Mouse (Mus musculus) midbrain, embryonic 15.5 days (tissue): ENCODE measurements around the gene Dcun1d4. TPM values are rescaled to one million over a fixed set of nuclear protein-coding genes. Genes with fewer than 3 reads are reported as not detected.

Experiments used
- ATAC-seq: fragments of 200-750 bp; cut with Nextera tagmentation; replicated peaks from 2 replicates; pipeline ENCODE4 v1.8.0; 2017; ENCODE audit warnings: moderate TSS enrichment
- H3K27ac ChIP-seq: fragments of 300-500 bp; sonication (generic); 2 replicates; pipeline ENCODE4 v1.5.1; 2015; ENCODE audit warnings: mild to moderate bottlenecking, inconsistent platforms
- H3K27me3 ChIP-seq: fragments of 300-500 bp; sonication (generic); replicated peaks from 2 replicates; pipeline ENCODE4 v1.6.1; 2015; ENCODE audit warnings: inconsistent platforms
- H3K36me3 ChIP-seq: fragments of 300-500 bp; sonication (generic); replicated peaks from 2 replicates; pipeline ENCODE4 v1.6.1; 2015; ENCODE audit warnings: inconsistent platforms
- H3K4me1 ChIP-seq: fragments of 300-500 bp; sonication (generic); 2 replicates; pipeline ENCODE4 v1.6.1; 2015; ENCODE audit warnings: inconsistent platforms
- H3K4me2 ChIP-seq: fragments of 300-500 bp; sonication (generic); 2 replicates; pipeline ENCODE4 v1.6.1; 2015; ENCODE audit warnings: inconsistent platforms, mild to moderate bottlenecking, moderate library complexity
- H3K4me3 ChIP-seq: fragments of 300-500 bp; sonication (generic); 2 replicates; pipeline ENCODE4 v1.5.1; 2015; ENCODE audit warnings: mild to moderate bottlenecking, inconsistent platforms
- H3K9ac ChIP-seq: fragments of 300-500 bp; sonication (generic); 2 replicates; pipeline ENCODE4 v1.6.1; 2015; ENCODE audit warnings: mild to moderate bottlenecking, inconsistent platforms
- H3K9me3 ChIP-seq: fragments of 300-500 bp; sonication (generic); 2 replicates; pipeline ENCODE4 v1.6.1; 2016; ENCODE audit warnings: inconsistent platforms
- WGBS: fragments of 180-500 bp; shearing (Covaris S2); methylation state at CpG from one replicate; pipeline ENCODE4 v1.1.7; 2015; ENCODE audit warnings: mixed read lengths; 5-methylcytosine and 5-hydroxymethylcytosine counted together
- polyA plus RNA-seq: library from polyadenylated mRNA; unstranded; fragments of >200 nt; fragmentation: Nextera tagmentation; extraction: Ambion mirVana; gene quantifications from 2 replicates; pipeline ENCODE4 v1.2.1, GENCODE M21; 2015

The Dcun1d4 gene
- polyA plus RNA-seq, 1 experiment from 2014 or later = 52.2 TPM

DNA sequence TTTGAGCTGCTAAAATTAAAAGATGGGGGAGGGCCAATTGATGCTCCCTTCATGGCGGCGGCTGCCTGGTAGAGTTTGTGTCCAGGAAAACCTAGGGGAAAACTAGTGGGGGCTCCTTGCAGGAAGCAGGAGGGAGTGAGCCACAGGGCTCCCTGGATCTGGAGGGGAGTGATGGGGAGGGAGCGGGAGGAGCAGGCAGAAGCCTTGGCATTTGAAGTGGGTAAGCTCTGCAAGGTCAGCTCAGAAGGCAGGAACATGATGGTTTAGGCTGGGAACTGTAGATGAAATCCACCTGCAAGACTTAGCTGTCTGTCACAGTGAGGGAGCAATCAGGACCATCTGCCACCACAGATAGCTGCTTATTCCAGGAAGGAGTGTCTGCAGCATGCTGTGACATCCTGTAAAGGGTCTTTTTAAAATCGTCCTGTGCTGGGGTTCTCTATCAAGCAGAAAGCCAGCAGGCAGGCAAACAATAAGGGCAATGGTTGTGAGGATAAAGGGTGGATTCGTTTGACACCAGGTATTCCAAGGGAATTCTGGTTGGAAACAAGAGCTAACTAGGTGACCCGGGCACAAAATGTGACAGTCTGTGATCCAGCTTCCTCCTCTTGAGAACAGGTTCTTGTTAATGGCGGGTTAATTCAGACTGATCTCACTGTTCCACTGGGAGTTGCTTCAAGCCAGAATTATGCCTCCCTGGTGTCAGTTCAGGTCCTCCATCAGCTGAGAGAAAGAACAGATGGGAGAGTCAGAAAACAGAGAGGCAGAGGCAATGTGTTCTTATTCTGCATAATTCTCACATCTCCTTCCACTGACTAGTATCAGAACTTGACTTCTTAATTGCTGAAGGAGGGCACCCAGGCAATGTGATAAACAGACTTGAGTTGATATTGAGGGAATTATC is 104.7 kb downstream of the Dcun1d4 start:
- Histone ChIP-seq H3K9me3 (no peaks in the 10 kb centered on the region), H3K4me3 (no peak overlapping the region), H3K27me3 (no peaks in the 10 kb centered on the region), H3K36me3 (no peaks in the 10 kb centered on the region), H3K9ac (no peak overlapping the region), H3K27ac (peak overlapping the region; percentile 60), H3K4me2 (no peak overlapping the region), H3K4me1 (peaks cover 11% of the 10 kb centered on the region)
- WGBS = 24% methylated on average over 7 of the region's 7 CpGs
- ATAC-seq = peak; percentile 60

- no peak overlapping the region for H3K4me3 ChIP-seq
- 56% methylated on average over 4 of the region's 4 CpGs for WGBS
- H3K27ac ChIP-seq = peak overlapping the region; percentile 15; the same call in 1 of the 2 replicates
- ATAC-seq = peak; percentile 67; the same call in 1 of the 2 replicates
- no peaks in the 10 kb centered on the region for H3K36me3 ChIP-seq
- H3K9ac ChIP-seq = no peak overlapping the region
- no peaks in the 10 kb centered on the region for H3K27me3 ChIP-seq
- no peak overlapping the region for H3K4me2 ChIP-seq
- peaks cover 11% of the 10 kb centered on the region for H3K4me1 ChIP-seq
- no peaks in the 10 kb centered on the region for H3K9me3 ChIP-seq
Observed at GRCm38 (mm10) chr5:73586597-73586996, 105.8 kb downstream of the Dcun1d4 start.

GRCm38 (mm10) chr5:73587119-73587518 is 106.3 kb downstream of the Dcun1d4 start:
- no peaks in the 10 kb centered on the region for H3K27me3 ChIP-seq
- 71% methylated on average over 3 of the region's 3 CpGs for WGBS
- H3K9ac ChIP-seq = no peak overlapping the region
- H3K36me3 ChIP-seq = no peaks in the 10 kb centered on the region
- peaks cover 11% of the 10 kb centered on the region for H3K4me1 ChIP-seq
- no peak overlapping the region for H3K4me2 ChIP-seq
- H3K27ac ChIP-seq = peak overlapping the region; percentile 15; the same call in 1 of the 2 replicates
- no peak for ATAC-seq
- H3K9me3 ChIP-seq = no peaks in the 10 kb centered on the region
- no peak overlapping the region for H3K4me3 ChIP-seq

DNA sequence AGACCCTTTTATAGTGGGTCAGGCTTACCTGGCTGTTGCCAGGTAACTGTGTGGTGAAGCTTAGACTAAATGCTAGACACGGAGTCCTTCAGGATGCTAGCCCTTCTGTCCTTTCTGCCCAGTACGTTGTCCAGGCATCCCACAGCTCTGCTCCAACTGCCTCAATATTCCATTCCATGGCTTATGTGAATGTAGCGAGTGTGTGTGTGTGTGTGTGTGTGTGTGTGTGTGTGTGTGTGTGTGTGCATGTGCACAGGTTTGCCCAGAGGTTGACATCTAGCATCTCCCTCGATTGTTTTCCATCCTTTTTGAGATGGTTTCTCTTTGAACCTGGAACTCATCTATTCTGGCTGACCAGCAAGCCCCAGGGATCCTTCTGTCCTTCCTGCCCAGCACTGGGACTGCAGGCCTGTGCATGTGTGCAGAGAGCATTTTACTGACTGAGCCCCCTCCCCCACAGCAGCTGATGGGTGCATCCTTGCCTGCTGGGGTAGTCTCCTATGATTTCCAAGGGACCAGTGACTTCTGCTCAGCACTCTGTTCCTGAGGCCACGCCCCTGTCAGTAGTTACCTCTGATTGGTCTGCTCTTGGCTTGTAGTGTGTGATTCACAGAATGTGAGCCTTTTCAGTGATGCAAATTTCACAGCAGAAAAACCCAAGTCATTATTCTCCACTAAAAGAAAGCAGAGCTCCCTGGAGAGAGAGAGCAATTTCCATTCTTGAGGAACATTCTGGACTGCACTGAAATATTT is 118.3 kb downstream of the Dcun1d4 start:
- H3K36me3 ChIP-seq = no peaks in the 10 kb centered on the region
- H3K27ac ChIP-seq = no peak overlapping the region
- no peaks in the 10 kb centered on the region for H3K27me3 ChIP-seq
- H3K9ac ChIP-seq = no peak overlapping the region
- no peaks in the 10 kb centered on the region for H3K9me3 ChIP-seq
- 54% methylated on average over 5 of the region's 5 CpGs for WGBS
- H3K4me2 ChIP-seq = no peak overlapping the region
- no peak overlapping the region for H3K4me3 ChIP-seq
- peaks cover 12% of the 10 kb centered on the region for H3K4me1 ChIP-seq
- peak; percentile 70 for ATAC-seq

GRCm38 (mm10) chr5:73599991-73600390 is 119.2 kb downstream of the Dcun1d4 start:
- H3K9me3 ChIP-seq = no peaks in the 10 kb centered on the region
- 82% methylated on average over 2 of the region's 2 CpGs for WGBS

GRCm38 (mm10) chr5:73601361-73601763 is 120.6 kb downstream of the Dcun1d4 start:
- 41% methylated on average over 8 of the region's 8 CpGs for WGBS
- H3K4me2 ChIP-seq = no peak overlapping the region
- H3K27ac ChIP-seq = no peak overlapping the region
- H3K27me3 ChIP-seq = no peaks in the 10 kb centered on the region
- no peaks in the 10 kb centered on the region for H3K9me3 ChIP-seq
- no peak for ATAC-seq
- H3K36me3 ChIP-seq = no peaks in the 10 kb centered on the region
- no peak overlapping the region for H3K4me3 ChIP-seq
- peaks cover 12% of the 10 kb centered on the region for H3K4me1 ChIP-seq
- no peak overlapping the region for H3K9ac ChIP-seq

More at GRCm38 (mm10) chr5:73599991-73600390, 119.2 kb downstream of the Dcun1d4 start:
- no peaks in the 10 kb centered on the region for H3K36me3 ChIP-seq
- ATAC-seq = no peak
- peaks cover 12% of the 10 kb centered on the region for H3K4me1 ChIP-seq
- no peak overlapping the region for H3K27ac ChIP-seq
- no peak overlapping the region for H3K4me2 ChIP-seq
- H3K9ac ChIP-seq = no peak overlapping the region
- H3K4me3 ChIP-seq = no peak overlapping the region
- no peaks in the 10 kb centered on the region for H3K27me3 ChIP-seq

GRCm38 (mm10) chr5:73602865-73603264 is 122.1 kb downstream of the Dcun1d4 start:
- Histone ChIP-seq H3K27me3 (no peaks in the 10 kb centered on the region), H3K4me1 (peaks cover 12% of the 10 kb centered on the region), H3K4me2 (no peak overlapping the region), H3K9ac (no peak overlapping the region), H3K4me3 (no peak overlapping the region), H3K9me3 (no peaks in the 10 kb centered on the region), H3K36me3 (no peaks in the 10 kb centered on the region), H3K27ac (no peak overlapping the region)
- no peak for ATAC-seq
- WGBS = 91% methylated on average over 3 of the region's 3 CpGs

GRCm38 (mm10) chr5:73604542-73604941 is 123.7 kb downstream of the Dcun1d4 start:
- H3K36me3 ChIP-seq = no peaks in the 10 kb centered on the region
- no peaks in the 10 kb centered on the region for H3K9me3 ChIP-seq
- ATAC-seq = no peak
- no peak overlapping the region for H3K9ac ChIP-seq
- peaks cover 3% of the 10 kb centered on the region; the same call in 1 of the 2 replicates for H3K4me1 ChIP-seq
- 78% methylated on average over 6 of the region's 6 CpGs for WGBS
- H3K4me2 ChIP-seq = no peak overlapping the region
- H3K27ac ChIP-seq = no peak overlapping the region
- H3K27me3 ChIP-seq = no peaks in the 10 kb centered on the region
- no peak overlapping the region for H3K4me3 ChIP-seq

GRCm38 (mm10) chr5:73604964-73605363 is 124.2 kb downstream of the Dcun1d4 start:
- H3K9ac ChIP-seq = no peak overlapping the region
- ATAC-seq = no peak
- no peak overlapping the region for H3K4me2 ChIP-seq
- H3K36me3 ChIP-seq = no peaks in the 10 kb centered on the region
- H3K9me3 ChIP-seq = no peaks in the 10 kb centered on the region
- no peak overlapping the region for H3K4me3 ChIP-seq
- H3K27ac ChIP-seq = no peak overlapping the region
- 0 out of 2 replicates have a peak, but pooled peaks cover 3% of the 10 kb centered on the region for H3K4me1 ChIP-seq
- H3K27me3 ChIP-seq = no peaks in the 10 kb centered on the region
- WGBS = 92% methylated on average over 6 of the region's 6 CpGs

Other genes with a start within 250 kb of the Dcun1d4 start
- 45.2 and 47.5 TPM in 2 replicates for gene Fryl, start 224.4 kb upstream of the Dcun1d4 start, polyA plus RNA-seq
- 320 and 321 TPM in 2 replicates for gene Ociad1, start 188.2 kb upstream of the Dcun1d4 start, polyA plus RNA-seq
- 25.3 and 27.3 TPM in 2 replicates for gene Ociad2, start 140.0 kb upstream of the Dcun1d4 start, polyA plus RNA-seq
- gene Cwh43, start 74.9 kb upstream of the Dcun1d4 start, polyA plus RNA-seq = 0.28 and 0.59 TPM in 2 replicates
- gene Lrrc66, start 151.5 kb downstream of the Dcun1d4 start, polyA plus RNA-seq = not detected in 2 replicates
- gene Sgcb, start 166.8 kb downstream of the Dcun1d4 start, polyA plus RNA-seq = 35.8 and 36.6 TPM in 2 replicates
- 0.30 and 0.52 TPM in 2 replicates for gene Spata18, start 170.4 kb downstream of the Dcun1d4 start, polyA plus RNA-seq